Mouse (Mus musculus): ENCODE measurements around the gene Entpd7. TPM values are rescaled to one million over a fixed set of nuclear protein-coding genes. Genes with fewer than 3 reads are reported as not detected.
A peak's percentile ranks its signal among the peaks of the same experiment; 100 is the strongest.

Gene Entpd7
- total RNA-seq, 1 experiment from 2014 or later: 22.9 TPM

DNA sequence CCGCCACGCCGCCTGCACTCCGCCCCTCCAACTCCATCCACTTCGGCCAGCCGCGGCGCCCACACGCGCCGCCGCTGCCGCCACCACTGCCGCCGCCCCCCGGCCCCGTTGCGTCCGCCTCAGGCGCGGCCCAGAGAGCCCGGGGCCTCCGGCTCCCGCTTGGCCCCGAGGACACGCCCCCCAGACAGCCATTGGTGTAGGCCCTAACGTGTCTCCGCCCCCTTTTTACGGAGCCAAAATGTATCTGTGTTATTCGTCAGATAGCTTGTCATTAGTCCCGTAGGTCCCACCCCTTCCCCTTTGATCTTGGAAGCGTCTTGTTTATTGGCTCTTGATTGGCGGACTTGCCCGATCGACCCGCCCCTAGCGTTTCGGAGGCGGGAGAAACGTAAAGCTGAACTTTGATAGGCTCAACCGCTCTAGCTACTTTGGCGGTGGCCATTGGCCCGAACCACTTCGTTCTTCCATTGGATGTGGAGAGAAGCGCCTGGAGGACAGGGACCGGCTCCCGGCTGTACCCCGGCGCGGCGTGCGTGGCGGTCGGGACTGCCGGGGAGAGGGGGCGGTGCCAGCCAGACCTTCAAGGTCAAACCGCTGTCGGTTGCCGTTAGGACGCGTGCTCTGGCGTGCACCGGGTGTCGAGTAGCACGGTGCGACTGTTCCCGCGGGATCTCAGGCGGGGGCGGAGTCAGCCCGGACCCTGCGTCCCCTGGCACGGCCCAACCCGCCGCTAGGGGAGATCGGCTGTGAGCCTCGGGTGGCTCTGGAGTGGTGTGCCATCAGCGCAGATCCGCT is 14.5 kb upstream of the Entpd7 start, which contains the start of gene Slc25a28:
Gene Slc25a28, minus strand, starts transcription at position 152 of the 795 bp plus-strand sequence.
- DNase-seq: peak; percentile 94

DNA sequence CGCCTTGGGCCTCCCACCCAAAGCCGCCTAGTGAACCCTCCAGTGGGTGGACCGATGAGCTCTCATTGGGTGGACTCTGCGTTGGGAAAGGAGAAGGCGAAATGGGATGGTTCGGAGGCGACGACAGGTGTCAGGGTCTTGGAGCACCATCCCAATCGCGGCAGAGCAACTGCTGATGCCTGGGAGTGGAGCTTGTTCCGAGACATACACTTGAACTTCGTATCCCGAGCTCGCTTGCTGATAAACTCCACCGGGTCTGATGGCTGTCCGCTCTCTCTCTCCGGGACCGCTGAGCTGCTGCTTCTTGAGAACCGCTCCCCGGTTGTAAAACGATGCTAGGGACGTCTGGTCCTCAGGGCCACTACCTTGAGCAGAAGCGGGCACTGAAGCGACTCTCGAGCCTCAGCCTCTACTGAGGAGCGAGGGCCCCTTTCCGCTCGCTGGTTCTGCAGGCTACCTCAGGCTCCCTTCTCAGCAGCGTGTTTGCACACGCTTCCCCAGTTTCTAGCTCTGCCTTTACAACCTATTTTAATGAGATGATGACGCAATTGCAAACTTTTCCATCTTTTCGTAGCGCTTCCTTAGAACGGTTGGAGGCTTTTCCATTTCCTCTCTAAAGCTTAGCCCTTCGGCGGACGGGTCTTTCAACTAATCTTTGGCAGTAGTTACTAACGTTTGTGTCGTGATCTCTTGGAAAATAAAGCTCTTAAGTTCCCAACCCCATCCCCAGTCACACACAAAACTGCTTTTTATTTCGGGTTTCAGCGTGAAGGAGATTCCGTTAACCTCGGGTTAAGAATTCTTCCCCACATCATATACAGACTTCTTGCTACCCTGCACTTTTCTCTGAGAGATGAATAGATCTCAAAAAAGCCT is 13.7 kb upstream of the Entpd7 start:
- peak; percentile 26 for DNase-seq

DNA sequence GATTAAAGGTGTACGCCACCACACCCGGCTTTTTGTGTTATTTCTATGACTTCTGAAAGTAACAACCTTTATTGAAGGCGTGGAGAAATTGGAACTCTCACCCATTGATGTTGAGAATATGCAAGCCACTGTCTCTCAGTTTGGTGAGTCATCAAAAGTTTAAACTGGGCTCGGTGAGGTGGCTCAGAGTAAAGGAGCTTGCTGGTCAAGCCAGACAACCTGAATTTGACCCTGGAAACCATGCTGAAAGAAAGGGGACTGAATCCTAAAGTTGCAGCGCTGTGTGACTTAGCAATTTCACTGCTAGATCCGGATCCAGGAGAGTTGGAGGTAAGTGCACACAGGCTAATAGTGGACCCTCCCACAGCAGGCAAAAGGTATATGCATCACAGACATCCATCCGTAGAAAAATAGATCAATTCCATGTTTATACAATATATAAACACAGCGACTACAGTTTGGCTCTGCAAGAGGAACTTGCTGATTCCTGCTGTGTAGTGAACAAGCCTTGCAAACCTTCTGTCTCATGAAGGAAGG is 10.9 kb upstream of the Entpd7 start:
- no peak for DNase-seq

DNA sequence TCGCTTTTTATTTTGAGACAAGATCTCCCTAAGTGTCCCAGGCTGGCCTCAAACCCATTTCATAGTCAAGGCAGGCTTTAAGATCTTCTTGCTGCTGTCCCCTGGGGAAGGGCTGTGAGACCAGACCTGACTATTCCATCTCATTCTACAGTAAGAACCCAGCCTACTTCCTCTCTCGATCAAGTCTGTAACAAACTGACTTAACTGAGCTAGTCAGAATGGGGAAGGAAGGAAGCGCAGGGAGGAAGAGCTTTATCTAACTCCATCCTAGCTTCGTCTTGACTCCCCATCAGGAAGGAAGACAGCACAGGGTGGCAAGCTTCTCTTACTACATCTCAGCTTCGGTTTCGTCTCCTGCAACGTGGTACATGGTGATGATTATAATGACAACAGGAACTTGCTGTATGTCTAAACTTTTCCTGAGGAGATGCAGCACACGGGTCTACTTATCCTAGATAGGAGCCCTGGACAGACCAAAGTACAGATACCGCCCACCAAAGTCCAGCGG is 9.9 kb upstream of the Entpd7 start:
- no peak for DNase-seq

DNA sequence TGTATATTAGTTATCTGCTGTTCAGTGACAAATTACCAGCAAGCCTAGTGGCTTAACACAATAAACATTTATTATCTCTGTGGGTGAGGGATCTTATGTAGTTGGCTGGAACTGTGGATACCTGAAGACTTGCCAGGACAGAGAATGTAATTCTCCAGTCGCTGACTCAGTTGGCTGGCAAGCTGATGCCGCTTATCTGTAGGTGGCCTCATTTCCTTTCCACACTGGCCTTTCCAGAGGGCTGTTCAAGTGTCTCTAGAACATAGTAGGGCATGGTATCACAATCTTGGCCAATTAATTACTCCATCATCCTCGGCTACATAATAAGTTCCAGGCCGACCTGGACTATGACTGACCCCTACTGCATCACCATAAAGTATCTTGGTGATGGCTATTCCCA is 7.9 kb upstream of the Entpd7 start:
- DNase-seq: no peak

DNA sequence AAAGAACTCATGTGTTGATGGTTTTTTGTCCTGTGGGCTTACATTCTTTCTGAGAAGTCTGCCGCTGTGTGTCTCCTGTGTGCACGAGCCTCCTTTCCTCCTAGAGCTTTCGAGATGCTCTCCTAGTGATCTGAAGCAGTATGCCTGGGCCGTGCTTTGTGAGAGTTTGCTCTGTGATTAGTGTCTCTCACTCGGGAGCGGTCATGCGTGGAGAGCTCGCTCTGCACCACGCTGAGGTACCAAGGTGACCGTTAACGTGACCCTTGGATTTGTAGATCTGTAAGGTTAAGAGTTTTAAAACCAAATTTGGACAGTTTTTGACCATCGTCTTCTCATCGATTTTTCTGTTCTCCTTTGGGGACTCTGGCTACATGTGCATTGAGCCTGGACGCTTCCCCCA is 3.3 kb downstream of the Entpd7 start:
- DNase-seq: no peak

DNA sequence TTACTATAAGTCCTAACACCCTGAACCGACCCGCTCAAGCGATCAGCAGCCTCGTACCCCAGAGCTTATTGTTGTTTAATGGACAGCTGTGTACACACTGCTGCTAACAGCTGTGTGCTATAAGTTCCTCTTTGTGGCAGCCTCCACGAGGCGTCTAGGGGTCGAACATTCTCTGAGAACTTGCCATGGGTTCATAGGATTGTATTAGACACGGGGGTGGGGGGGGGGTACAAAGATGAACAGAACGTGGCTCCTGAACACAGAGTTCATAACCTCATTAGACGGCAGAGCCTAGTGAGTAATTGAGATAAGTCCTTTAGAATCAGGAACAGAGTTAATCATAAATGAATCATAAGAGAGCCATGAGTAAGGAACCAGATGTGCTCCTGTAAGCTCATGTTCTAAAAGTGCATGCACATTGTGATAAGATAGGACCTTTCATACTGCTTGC is 6.1 kb downstream of the Entpd7 start:
- DNase-seq: no peak

DNA sequence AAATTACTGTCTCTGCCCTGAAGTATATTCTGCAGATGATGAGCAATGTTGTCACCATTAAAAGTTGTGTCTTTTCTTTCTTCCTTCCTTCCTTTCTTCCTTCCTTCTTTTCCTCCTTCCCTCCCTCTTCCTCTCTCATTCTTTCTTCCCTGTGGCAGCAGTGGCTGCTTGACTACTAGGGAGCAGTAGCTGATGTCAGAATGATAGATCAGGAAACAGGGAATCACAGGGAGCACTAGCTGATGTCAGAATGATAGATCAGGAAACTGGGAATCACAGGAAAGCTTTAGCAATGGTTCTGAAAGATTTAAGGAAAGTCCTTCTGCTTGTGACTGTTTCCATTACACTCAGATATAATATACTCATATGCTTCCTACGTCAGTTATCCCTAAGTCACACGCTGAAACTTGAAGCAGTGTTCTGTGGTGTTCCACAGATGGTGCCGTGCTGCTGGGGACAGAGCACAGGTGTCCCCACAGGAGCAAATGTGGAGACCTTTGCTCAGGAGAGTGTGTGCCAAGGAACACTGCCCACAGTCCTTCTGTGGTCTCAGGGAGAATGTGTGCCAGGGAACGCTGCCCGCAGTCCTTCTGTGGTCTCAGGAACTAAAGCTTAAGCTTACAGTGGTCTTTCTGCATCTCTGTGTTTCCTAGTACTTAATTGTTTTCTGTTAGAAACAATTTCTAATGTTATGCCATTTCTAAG is 8.3 kb downstream of the Entpd7 start:
- DNase-seq: no peak

DNA sequence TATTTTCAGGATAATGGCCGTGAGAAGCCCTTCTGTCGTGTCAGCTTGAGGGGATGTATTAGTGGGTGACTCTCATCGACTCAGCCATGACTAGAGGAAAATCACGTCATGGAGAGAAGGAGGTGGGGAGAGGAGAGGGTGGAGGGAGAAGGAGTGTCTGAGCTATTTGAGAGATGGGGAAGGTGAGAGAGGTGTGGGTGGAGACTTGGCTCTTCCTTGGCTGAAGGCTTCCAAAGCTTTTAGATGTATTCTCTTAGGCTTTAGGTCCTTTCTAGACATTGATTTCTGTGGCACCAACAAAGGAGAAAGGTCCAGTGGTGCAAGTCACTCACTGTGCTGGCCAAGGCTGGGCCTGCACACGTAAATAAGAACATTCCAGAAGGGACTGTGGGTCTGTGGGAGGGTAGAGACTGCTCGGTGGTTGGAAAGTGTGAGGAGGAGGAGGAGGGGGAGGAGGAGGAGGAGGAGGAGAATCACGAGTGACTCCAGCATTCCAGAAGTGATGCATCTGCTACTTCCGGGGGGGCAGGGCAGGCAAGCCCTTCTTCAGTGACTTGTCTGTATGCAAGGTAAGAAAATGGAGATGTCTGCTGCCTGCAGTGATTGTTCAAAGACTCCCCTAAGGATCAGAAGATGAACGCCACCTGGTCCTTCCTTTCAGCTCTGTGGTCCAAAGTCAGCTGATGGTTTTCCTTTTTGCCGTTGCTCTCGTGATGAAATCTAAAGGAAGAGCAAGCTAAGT is 9.7 kb downstream of the Entpd7 start:
- DNase-seq: no peak

DNA sequence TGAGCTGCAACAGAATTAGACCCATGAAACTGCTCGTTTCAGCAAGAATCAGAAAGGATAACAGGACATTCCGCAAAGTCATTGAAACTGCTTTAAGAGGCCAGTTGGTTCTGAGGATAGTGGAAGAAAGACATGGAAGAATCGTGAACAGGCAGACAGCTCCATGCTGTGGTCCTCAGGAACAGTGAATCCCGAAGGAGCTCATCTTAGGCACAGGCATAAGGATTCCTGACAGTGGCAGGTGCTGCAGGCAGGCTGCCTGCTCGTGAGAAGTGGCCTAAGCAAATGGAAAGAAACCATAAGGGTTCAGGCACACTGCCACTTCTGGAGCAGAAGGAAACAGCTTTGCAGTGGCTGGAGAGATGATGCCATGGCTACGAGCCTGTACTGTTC is 10.3 kb downstream of the Entpd7 start:
- DNase-seq: no peak

DNA sequence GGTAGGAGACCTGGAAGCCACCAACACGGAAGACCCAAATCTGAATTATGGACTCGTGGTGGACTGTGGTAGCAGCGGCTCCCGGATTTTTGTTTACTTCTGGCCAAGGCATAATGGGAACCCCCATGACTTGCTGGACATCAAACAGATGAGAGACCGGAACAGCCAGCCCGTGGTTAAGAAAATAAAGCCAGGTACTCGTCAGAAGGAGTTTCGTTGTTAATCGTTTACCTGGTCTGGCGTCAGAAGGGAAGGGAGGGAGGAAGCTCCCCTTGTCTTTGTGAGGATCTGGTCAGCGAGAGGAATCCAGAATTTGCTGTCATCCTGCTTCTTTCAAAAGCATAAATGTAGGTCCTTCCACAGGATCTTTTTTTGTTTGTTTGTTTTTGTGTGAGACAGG is 14.7 kb downstream of the Entpd7 start:
- DNase-seq: no peak

DNA sequence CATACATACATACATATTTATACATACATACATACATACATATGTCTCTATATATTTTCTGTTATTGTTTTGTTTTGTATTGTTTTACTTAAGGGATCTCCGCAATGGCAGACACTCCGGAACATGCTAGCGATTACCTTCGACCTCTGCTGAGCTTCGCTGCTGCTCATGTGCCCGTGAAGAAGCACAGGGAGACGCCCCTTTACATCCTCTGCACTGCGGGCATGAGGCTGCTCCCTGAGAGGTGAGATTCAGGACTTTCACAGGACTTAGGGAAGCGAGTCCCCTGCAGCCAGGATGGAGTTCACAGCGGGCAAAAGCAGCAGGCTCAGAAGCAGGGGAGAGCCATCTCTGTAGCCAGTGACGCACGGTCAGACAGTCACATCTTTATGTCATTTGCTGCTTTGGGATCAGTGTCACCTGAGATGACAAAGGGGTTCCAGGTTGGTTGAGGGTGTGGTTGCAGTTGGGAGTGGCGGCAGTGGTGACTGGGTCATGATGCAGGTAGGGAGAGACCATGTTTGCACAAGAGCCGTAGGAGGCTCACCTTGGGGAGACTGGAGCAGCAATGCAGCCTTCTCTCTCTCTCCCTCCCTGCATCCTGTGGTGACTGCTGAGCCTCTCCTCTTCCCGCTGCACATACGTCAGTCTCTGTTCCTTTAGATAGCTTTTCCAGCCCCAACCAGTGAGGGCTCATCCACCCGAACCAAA is 15.5 kb downstream of the Entpd7 start:
- no peak for DNase-seq

DNA sequence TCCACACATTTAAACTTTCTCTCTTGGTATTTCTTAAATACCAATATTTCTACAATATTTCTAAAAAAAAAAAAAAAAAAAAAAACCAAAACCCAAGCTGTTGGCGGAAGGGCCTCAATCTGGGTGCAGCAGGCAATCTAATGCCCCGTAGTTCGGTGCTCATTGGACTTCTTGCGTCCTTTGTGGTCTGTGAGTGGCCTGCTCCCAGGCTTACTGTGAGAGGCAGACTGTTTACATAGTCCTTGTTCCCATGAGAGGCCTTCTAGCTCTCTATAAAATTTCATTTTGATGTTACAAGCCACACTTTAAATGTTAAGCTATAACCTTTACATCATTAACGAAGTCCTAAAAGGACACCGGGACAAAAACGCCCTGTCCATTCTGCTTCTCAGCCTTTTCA is 18.7 kb downstream of the Entpd7 start:
- DNase-seq: no peak

DNA sequence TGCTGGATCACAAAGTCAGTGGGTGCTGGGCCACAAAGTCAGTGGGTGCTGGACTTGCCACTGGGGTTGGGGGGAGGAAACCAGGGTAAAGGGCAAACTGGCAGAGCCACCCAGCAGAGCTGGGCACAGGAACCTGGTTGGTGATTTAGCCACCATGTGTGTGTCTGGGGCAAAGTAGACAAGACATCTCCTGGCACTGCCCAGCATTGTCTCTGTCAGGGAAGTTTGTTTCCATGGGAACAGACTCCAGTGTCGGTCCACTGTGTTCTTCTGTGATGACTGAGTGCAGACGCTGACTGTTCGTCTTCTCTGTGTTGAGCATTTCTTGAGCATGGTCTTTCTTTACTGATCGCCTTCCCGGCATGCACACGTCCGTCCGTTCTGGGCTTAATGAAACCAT is 19.8 kb downstream of the Entpd7 start:
- no peak for DNase-seq

DNA sequence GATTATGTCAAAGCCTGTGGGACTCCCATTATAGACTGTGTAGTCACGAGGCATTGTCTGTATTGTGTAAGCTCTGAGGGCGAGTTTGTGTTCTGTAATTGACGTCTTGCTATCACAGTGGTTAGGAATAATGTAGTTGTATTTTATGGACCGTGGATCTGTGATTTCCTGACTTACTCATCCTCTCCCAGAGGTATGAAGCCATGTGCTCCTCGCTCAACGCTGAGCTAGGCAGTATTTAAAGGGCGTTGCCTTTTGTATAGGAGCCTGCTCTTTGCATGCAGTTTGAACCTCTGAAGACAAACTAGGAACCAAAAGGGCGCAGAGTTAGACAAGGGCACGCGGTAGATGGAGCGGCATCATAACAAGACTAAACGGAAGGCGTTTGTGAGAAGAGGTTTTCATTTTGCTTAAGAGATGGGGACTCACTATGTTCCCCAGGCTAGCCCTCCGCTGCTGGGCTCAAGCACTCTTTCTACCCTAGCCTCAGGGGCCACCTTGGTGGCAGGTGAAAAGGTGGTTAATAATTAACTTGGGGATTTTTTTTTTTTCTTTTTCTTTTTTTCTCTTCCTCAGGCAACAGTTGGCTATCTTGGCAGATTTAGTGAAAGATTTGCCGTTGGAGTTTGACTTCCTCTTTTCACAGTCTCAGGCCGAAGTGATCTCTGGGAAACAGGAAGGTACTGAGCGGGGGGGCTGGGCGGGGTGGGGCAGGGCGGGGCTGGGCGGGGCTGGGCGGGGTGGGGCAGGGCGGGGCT is 21.9 kb downstream of the Entpd7 start:
- no peak for DNase-seq

DNA sequence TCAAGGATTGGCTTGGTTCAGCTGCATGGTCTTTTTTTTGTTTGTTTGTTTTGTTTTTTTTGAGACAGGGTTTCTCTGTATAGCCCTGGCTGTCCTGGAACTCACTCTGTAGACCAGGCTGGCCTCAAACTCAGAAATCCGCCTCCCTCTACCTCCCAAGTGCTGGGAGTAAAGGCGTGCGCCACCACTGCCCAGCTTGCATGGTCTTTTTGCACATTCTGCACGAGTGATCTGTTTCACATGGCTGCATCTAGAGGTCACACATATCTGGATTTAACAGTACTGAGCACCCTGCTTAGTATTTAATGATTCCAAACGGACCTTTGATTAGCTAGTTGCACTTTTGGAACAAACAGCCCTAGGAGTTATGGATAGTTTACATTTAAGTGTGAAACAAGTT is 22.5 kb downstream of the Entpd7 start:
- DNase-seq: no peak

DNA sequence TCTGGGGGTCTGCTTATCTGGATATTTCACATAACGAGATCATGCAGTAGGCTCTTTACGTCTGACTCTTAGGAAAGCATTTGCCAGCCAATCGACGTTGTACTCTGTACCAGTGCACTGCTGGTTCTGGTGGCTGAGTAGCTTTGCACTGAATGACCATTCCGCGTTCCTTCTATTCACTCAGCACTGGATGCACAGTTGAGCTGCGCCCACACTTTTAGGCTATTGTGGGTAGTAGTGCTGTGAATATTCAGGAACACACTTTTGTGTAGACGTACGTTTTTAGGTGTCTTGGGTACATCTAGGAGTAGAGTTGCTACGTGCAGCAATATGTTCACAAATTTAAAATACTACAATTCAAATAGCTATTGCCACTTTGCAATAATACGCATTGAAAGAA is 30.6 kb downstream of the Entpd7 start:
- no peak for DNase-seq

DNA sequence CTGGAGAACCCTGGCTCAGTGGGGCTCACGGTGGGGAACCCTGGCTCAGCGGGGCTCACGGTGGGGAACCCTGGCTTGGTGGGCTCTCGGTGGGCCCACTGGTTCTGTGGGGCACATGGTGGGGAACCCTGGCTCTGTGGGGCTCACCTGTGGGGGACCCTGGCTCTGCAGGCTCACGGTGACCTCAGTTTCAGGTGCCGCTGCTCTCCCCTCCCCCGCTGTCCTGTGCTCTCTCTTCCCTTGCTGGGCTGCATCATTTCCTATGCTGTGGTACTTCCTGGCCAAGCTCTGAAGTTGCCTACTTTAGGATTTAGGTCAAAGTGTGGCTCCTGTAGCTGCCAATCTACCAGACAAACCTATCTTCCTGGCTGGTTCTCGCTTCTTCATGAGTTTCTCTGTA is 33.4 kb downstream of the Entpd7 start:
- DNase-seq: no peak

DNA sequence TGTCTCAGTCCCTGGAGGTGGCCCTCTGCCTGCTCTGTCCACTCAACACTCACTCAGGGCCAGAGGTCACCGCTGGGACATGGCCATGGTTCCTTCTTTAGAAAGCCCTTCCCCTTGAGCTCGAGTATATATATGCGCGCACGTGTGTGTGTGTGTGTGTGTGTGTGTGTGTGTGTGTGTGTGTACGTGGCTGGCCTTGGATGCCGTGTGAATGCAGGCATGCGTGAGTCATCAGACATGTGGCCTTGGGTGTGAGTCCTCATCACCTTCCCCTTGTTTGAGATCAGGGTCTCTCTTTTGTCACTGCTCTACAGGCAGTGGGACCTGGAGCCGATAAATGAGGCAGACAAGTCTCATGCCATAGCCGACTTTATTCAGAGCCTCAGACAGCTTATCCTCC is 34.0 kb downstream of the Entpd7 start:
- peak; percentile 47 for DNase-seq

DNA sequence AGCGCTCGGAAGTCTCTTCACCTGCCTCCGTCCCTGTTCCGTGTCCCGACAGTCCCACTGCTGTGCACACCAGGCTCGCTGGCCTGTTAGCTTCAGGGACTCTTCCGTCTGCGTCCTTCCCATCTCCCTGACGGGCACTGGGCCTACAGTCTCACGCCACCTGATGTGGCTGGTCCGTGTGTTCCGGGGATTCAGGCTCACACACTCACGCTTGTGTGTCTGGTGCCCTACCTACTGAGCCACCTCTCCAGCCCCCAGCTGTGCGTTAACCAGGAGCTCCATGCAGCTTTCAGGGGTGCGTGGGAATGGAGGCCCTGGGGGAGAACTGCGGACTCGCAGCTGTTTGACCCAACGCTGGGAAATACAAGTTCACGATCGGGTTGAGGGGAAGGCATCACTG is 34.7 kb downstream of the Entpd7 start:
- DNase-seq: no peak
